Mouse (Mus musculus) left cerebral cortex, postnatal 14 days (tissue): ENCODE measurements at regions not wholly inside any gene's neighbourhood (a gene's known extent, or its start where the extent isn't known, plus 50 kb on each side); places are given as distances from the start of the nearest gene placed in this dataset.
"Not testable (repeated sequence)": the region's sequence is repeated elsewhere in the genome, so short reads cannot be mapped to it uniquely, and the experiment has no call there.

Experiments used
- DNase-seq, 2 experiments: peaks; one replicate each; pipeline ENCODE4 v3.0.0; 2021 to 2022; ENCODE audit warnings: low spot score in 2 of 2, mixed read lengths in 1 of 2
- intact Hi-C: fragments of 180-260 bp; cut with DNase I; formaldehyde crosslinking; loops from one replicate; pipeline ENCODE4 v1.15.1; 2025

GRCm38 (mm10) chr13:69129056-69129620 lies 129.8 kb upstream of the Adcy2 start:
- intact Hi-C loops = no loop called here
- no peak for DNase-seq

GRCm38 (mm10) chr13:69127522-69127921 lies 128.2 kb upstream of the Adcy2 start:
- intact Hi-C loops = no loop called here
- DNase-seq = peak; percentile 5 to 11

- intact Hi-C loops, DNase-seq: not testable (repeated sequence)
Measured at GRCm38 (mm10) chr13:69118743-69119142, 119.4 kb upstream of the Adcy2 start.

- intact Hi-C loops = no loop called here
- DNase-seq = peak in 1 of 2 experiments; percentile 15
Measured at GRCm38 (mm10) chr13:69109168-69109567, 109.8 kb upstream of the Adcy2 start.

GRCm38 (mm10) chr13:69086613-69087012 lies 87.3 kb upstream of the Adcy2 start:
- intact Hi-C loops = no loop called here
- DNase-seq = peak; percentile 23 to 60

- DNase-seq = no peak
- intact Hi-C loops = loop anchor here (10.0 kb wide), 2 partner anchors 66 to 446 kb away; no protein-coding TSS in a partner anchor
Measured at GRCm38 (mm10) chr13:69070336-69070735, 71.0 kb upstream of the Adcy2 start.

GRCm38 (mm10) chr13:69069817-69070216 lies 70.5 kb upstream of the Adcy2 start:
- intact Hi-C loops = loop anchor here (10.0 kb wide), 2 partner anchors 65 to 445 kb away; no protein-coding TSS in a partner anchor
- no peak for DNase-seq

- intact Hi-C loops = no loop called here
Measured at GRCm38 (mm10) chr13:69066636-69067035, 67.3 kb upstream of the Adcy2 start.

GRCm38 (mm10) chr13:69065285-69065684 lies 65.9 kb upstream of the Adcy2 start:
- intact Hi-C loops = no loop called here

More at GRCm38 (mm10) chr13:69066636-69067035, 67.3 kb upstream of the Adcy2 start:
- DNase-seq = no peak

GRCm38 (mm10) chr13:69062692-69063233 lies 63.4 kb upstream of the Adcy2 start:
- DNase-seq = no peak
- intact Hi-C loops = no loop called here

More at GRCm38 (mm10) chr13:69065285-69065684, 65.9 kb upstream of the Adcy2 start:
- no peak for DNase-seq

GRCm38 (mm10) chr13:69061436-69061835 lies 62.1 kb upstream of the Adcy2 start:
- intact Hi-C loops = no loop called here
- DNase-seq = no peak
